Mouse (Mus musculus): ENCODE measurements around the gene Lrrc75b. TPM values are rescaled to one million over a fixed set of nuclear protein-coding genes. Genes with fewer than 3 reads are reported as not detected.

The Lrrc75b gene
- total and polyA plus RNA-seq, 2 experiments from 2014 or later = 37.5 to 41.4 TPM

GRCm38 (mm10) chr10:75587781-75588180 is 27.7 kb upstream of the Lrrc75b start:
- no peaks in the 10 kb centered on the region for H3K27me3 ChIP-seq (ENCODE audit: insufficient read depth, low read length)
- no peak for ATAC-seq (ENCODE audit: low FRiP score)
- no peak overlapping the region for H3K4me3 ChIP-seq (ENCODE audit: low read depth, low read length)
- WGBS = 87% methylated on average over 4 of the region's 4 CpGs
- no peak for DNase-seq (ENCODE audit: low spot score)
- H3K36me3 ChIP-seq (ENCODE audit: insufficient read depth, low read length) = no peaks in the 10 kb centered on the region
- H3K4me1 ChIP-seq (ENCODE audit: insufficient read depth, low read length) = 0 out of 2 replicates have a peak, but pooled peaks cover 4% of the 10 kb centered on the region
- H3K9ac ChIP-seq (replicated peaks; ENCODE audit: low read length, poor library complexity, severe bottlenecking) = no peak overlapping the region
- H3K27ac ChIP-seq (ENCODE audit: low read depth, low read length) = no peak overlapping the region
- no peak for TF ChIP-seq CTCF (IDR thresholded peaks at IDR 0.05)
- H3K4me2 ChIP-seq (ENCODE audit: low read depth, low read length, poor library complexity, severe bottlenecking) = no peak overlapping the region
- no peaks in the 10 kb centered on the region for H3K9me3 ChIP-seq (ENCODE audit: low read length)

- Histone ChIP-seq H3K4me1 (ENCODE audit: insufficient read depth, low read length) (0 out of 2 replicates have a peak, but pooled peaks cover 4% of the 10 kb centered on the region), H3K27me3 (ENCODE audit: insufficient read depth, low read length) (no peaks in the 10 kb centered on the region), H3K9me3 (ENCODE audit: low read length) (no peaks in the 10 kb centered on the region), H3K9ac (replicated peaks; ENCODE audit: low read length, poor library complexity, severe bottlenecking) (no peak overlapping the region), H3K4me2 (ENCODE audit: low read depth, low read length, poor library complexity, severe bottlenecking) (no peak overlapping the region), H3K4me3 (ENCODE audit: low read depth, low read length) (no peak overlapping the region), H3K36me3 (ENCODE audit: insufficient read depth, low read length) (no peaks in the 10 kb centered on the region), H3K27ac (ENCODE audit: low read depth, low read length) (no peak overlapping the region)
- no peak for TF ChIP-seq CTCF (IDR thresholded peaks at IDR 0.05)
- no peak for ATAC-seq (ENCODE audit: low FRiP score)
- DNase-seq (ENCODE audit: low spot score) = no peak
- 87% methylated on average over 1 of the region's 1 CpGs for whole genome bisulfite sequencing
These were observed 26.4 kb upstream of the Lrrc75b start for GRCm38 (mm10) chr10:75586553-75586879.

GRCm38 (mm10) chr10:75585876-75586552 is 25.9 kb upstream of the Lrrc75b start:
- peak; percentile 94 for DNase-seq (ENCODE audit: low spot score)
- Histone ChIP-seq H3K27ac (ENCODE audit: low read depth, low read length) (no peak overlapping the region), H3K27me3 (ENCODE audit: insufficient read depth, low read length) (no peaks in the 10 kb centered on the region), H3K36me3 (ENCODE audit: insufficient read depth, low read length) (no peaks in the 10 kb centered on the region), H3K9ac (replicated peaks; ENCODE audit: low read length, poor library complexity, severe bottlenecking) (no peak overlapping the region; the same call in 1 of the 2 replicates), H3K4me2 (ENCODE audit: low read depth, low read length, poor library complexity, severe bottlenecking) (peak overlapping the region; percentile 18; the same call in 1 of the 2 replicates), H3K9me3 (ENCODE audit: low read length) (no peaks in the 10 kb centered on the region), H3K4me1 (ENCODE audit: insufficient read depth, low read length) (0 out of 2 replicates have a peak, but pooled peaks cover 4% of the 10 kb centered on the region), H3K4me3 (ENCODE audit: low read depth, low read length) (no peak overlapping the region)
- WGBS = 21% methylated on average over 20 of the region's 20 CpGs
- peak; percentile 98 for TF ChIP-seq CTCF (IDR thresholded peaks at IDR 0.05)
- ATAC-seq (ENCODE audit: low FRiP score) = peak; percentile 76

DNA sequence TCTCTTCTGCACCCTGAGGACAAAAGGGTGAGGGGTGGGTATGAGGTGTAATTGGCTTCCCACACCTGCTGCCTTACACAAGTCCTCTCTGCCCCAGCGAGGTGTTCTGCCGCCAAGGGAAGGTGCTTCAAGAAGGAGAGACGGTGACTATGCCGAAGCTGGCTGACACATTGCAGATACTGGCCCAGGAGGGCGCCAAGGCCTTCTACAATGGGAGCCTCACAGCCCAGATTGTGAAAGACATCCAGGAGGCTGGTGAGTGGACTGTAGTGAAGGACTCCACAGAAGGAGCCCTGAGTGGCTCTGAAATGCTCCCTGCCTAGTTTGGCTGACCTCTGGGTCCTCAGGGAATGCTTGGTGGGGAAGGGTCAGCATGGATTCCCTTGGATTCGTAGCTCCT is 19.0 kb upstream of the Lrrc75b start:
- H3K4me3 ChIP-seq (ENCODE audit: low read depth, low read length) = no peak overlapping the region
- no peak overlapping the region for H3K4me2 ChIP-seq (ENCODE audit: low read depth, low read length, poor library complexity, severe bottlenecking)
- H3K36me3 ChIP-seq (ENCODE audit: insufficient read depth, low read length) = no peaks in the 10 kb centered on the region
- WGBS = 82% methylated on average over 6 of the region's 6 CpGs
- TF ChIP-seq CTCF (IDR thresholded peaks at IDR 0.05) = no peak
- H3K9ac ChIP-seq (replicated peaks; ENCODE audit: low read length, poor library complexity, severe bottlenecking) = no peak overlapping the region
- no peak overlapping the region for H3K27ac ChIP-seq (ENCODE audit: low read depth, low read length)
- no peak for ATAC-seq (ENCODE audit: low FRiP score)
- no peaks in the 10 kb centered on the region for H3K9me3 ChIP-seq (ENCODE audit: low read length)
- no peaks in the 10 kb centered on the region for H3K4me1 ChIP-seq (ENCODE audit: insufficient read depth, low read length)
- H3K27me3 ChIP-seq (ENCODE audit: insufficient read depth, low read length) = no peaks in the 10 kb centered on the region
- DNase-seq (ENCODE audit: low spot score) = no peak

DNA sequence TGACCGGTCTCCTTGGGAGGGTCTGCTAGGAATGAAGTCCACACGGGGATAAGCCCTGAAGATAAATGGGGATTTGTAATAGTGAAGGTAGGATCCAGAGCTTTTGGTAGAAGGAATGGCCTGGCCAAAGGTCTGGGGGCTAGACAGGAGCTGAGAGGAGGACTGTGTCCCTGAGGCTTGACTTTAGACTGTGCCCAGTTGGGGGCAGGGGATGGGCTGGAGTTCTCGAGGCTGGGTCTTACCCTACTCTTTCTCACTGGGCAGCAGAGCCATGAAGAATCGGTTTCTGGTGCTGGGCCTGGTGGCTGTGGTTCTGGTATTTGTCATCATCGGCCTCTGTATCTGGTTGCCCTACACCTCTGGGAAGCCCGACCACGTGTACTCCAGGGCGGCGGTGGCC is 13.8 kb upstream of the Lrrc75b start:
- no peaks in the 10 kb centered on the region for H3K9me3 ChIP-seq (ENCODE audit: low read length)
- no peaks in the 10 kb centered on the region for H3K36me3 ChIP-seq (ENCODE audit: insufficient read depth, low read length)
- H3K4me2 ChIP-seq (ENCODE audit: low read depth, low read length, poor library complexity, severe bottlenecking) = no peak overlapping the region
- H3K4me3 ChIP-seq (ENCODE audit: low read depth, low read length) = no peak overlapping the region
- no peak for DNase-seq (ENCODE audit: low spot score)
- no peaks in the 10 kb centered on the region for H3K27me3 ChIP-seq (ENCODE audit: insufficient read depth, low read length)
- no peaks in the 10 kb centered on the region for H3K4me1 ChIP-seq (ENCODE audit: insufficient read depth, low read length)
- no peak for ATAC-seq (ENCODE audit: low FRiP score)
- 88% methylated on average over 9 of the region's 9 CpGs for WGBS
- no peak overlapping the region for H3K27ac ChIP-seq (ENCODE audit: low read depth, low read length)
- no peak overlapping the region for H3K9ac ChIP-seq (replicated peaks; ENCODE audit: low read length, poor library complexity, severe bottlenecking)
- no peak for TF ChIP-seq CTCF (IDR thresholded peaks at IDR 0.05)

DNA sequence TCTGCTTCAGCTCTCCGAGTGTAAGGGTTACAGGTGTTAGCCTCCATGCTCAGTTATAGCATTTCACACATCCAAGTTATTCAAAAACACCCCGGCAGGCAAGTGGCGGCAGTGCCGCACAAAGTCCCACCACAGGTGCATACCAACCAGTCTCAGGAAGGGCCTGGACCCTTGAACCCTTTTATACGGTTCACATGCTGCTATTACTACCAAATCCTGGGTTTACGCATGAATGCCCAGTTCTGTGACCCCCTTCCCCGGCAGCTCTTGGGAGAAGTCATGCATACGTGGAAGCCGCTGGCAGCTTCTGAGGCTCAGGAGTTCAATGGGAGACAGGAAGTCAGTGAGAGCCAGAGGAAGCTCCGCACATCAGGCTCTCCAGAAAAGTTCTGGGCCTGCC is 13.1 kb upstream of the Lrrc75b start:
- Histone ChIP-seq H3K9ac (replicated peaks; ENCODE audit: low read length, poor library complexity, severe bottlenecking) (no peak overlapping the region), H3K9me3 (ENCODE audit: low read length) (no peaks in the 10 kb centered on the region), H3K27me3 (ENCODE audit: insufficient read depth, low read length) (no peaks in the 10 kb centered on the region), H3K27ac (ENCODE audit: low read depth, low read length) (no peak overlapping the region), H3K4me2 (ENCODE audit: low read depth, low read length, poor library complexity, severe bottlenecking) (no peak overlapping the region), H3K4me3 (ENCODE audit: low read depth, low read length) (no peak overlapping the region), H3K36me3 (ENCODE audit: insufficient read depth, low read length) (no peaks in the 10 kb centered on the region), H3K4me1 (ENCODE audit: insufficient read depth, low read length) (no peaks in the 10 kb centered on the region)
- DNase-seq (ENCODE audit: low spot score) (no peak), ATAC-seq (ENCODE audit: low FRiP score) (no peak)
- 59% methylated on average over 10 of the region's 10 CpGs for WGBS
- TF ChIP-seq CTCF (IDR thresholded peaks at IDR 0.05) = no peak

Data from midbrain, postnatal 0 days (tissue).